Mouse (Mus musculus) layer of hippocampus, adult 6 months (tissue): ENCODE data around the gene Celf1. TPM values are rescaled to one million over a fixed set of nuclear protein-coding genes. Genes with fewer than 3 reads are reported as not detected.

Experiments
- long read RNA-seq, 2 experiments: library from polyadenylated mRNA; unstranded; transcript quantifications; one replicate each; pipeline ENCODE4 v2.0.0; 2019 to 2020
- polyA plus RNA-seq: library from polyadenylated mRNA; unstranded; fragments of <200 nt; fragmentation: Nextera tagmentation; gene quantifications from 2 replicates; pipeline ENCODE4 v1.2.3, GENCODE M21; 2021

Gene Celf1
- 34.3 and 40.7 TPM in 2 replicates for polyA plus RNA-seq
- long read RNA-seq, experiment 1, full-length matches to known transcripts: 15 of 92 reads
- long read RNA-seq, experiment 1, partial matches to known transcripts: 32 of 92 reads
- long read RNA-seq, experiment 1, other reads (novel, unspliced or antisense): 45 of 92 reads
- long read RNA-seq, experiment 2, full-length matches to known transcripts: 128 of 436 reads
- long read RNA-seq, experiment 2, partial matches to known transcripts: 111 of 436 reads
- long read RNA-seq, experiment 2, other reads (novel, unspliced or antisense): 197 of 436 reads

GRCm38 (mm10) chr2:90940233-90941229 is at the start of gene Celf1:
Gene Celf1, plus strand, starts transcription at chr2:90940382.

GRCm38 (mm10) chr2:90904076-90904855 is 35.9 kb upstream of the Celf1 start, which contains the start of the genes Kbtbd4 and Ndufs3:
Gene Kbtbd4, plus strand, starts transcription at chr2:90904740.
Gene Ndufs3, minus strand, starts transcription at chr2:90904827.

GRCm38 (mm10) chr2:91035385-91035784 is 95.2 kb downstream of the Celf1 start, which contains the start of gene Rapsn:
Gene Rapsn, plus strand, starts transcription at chr2:91035620.

GRCm38 (mm10) chr2:91053934-91054382 is 113.8 kb downstream of the Celf1 start, which contains the start of gene Psmc3:
Gene Psmc3, plus strand, starts transcription at chr2:91054009.

Other genes starting within 250 kb of the Celf1 start
- gene Fnbp4, start 195.0 kb upstream of the Celf1 start, polyA plus RNA-seq: 4.6 and 6.5 TPM in 2 replicates
- gene Agbl2, start 157.7 kb upstream of the Celf1 start, polyA plus RNA-seq: 0.92 and 1.8 TPM in 2 replicates
- gene Mtch2, start 93.2 kb upstream of the Celf1 start, polyA plus RNA-seq: 207 and 221 TPM in 2 replicates
- gene C1qtnf4, start 54.5 kb upstream of the Celf1 start, polyA plus RNA-seq: 41.8 and 82.9 TPM in 2 replicates
- gene Kbtbd4, start 35.6 kb upstream of the Celf1 start, polyA plus RNA-seq: 28.5 and 28.6 TPM in 2 replicates
- 465 and 492 TPM in 2 replicates for gene Ndufs3, start 35.6 kb upstream of the Celf1 start, polyA plus RNA-seq
- 1.6 and 2.0 TPM in 2 replicates for gene Rapsn, start 95.2 kb downstream of the Celf1 start, polyA plus RNA-seq
- gene Psmc3, start 113.6 kb downstream of the Celf1 start, polyA plus RNA-seq: 260 and 264 TPM in 2 replicates
- 9.4 and 12.4 TPM in 2 replicates for gene Slc39a13, start 130.0 kb downstream of the Celf1 start, polyA plus RNA-seq
- gene Spi1, start 142.0 kb downstream of the Celf1 start, polyA plus RNA-seq: 9.5 and 10.5 TPM in 2 replicates
- gene Mybpc3, start 177.8 kb downstream of the Celf1 start, polyA plus RNA-seq: not detected in 2 replicates
- gene Madd, start 243.5 kb downstream of the Celf1 start, polyA plus RNA-seq: 38.4 and 54.1 TPM in 2 replicates